Mouse (Mus musculus): ENCODE measurements around the gene Tacc3. TPM values are rescaled to one million over a fixed set of nuclear protein-coding genes. Genes with fewer than 3 reads are reported as not detected.

The Tacc3 gene
- polyA plus RNA-seq, 1 experiment from 2014 or later, result 316 TPM

GRCm38 (mm10) chr5:33629301-33629987 lies 28.5 kb upstream of the Tacc3 start, which contains the start of the genes Fam53a and Gm9903:
Gene Fam53a, minus strand, starts transcription at chr5:33629635.
Gene Gm9903, plus strand, starts transcription at chr5:33629925.
- no peaks in the 10 kb centered on the region for H3K9me3 ChIP-seq (ENCODE audit: control insufficient read depth, low read length)
- peak within 1 kb of the TSS; percentile 88 for H3K4me3 ChIP-seq (ENCODE audit: low read depth, low read length)
- DNase-seq (ENCODE audit: low spot score), result peak; percentile 100
- peak within 1 kb of the TSS; percentile 77 for H3K27ac ChIP-seq (replicated peaks; ENCODE audit: low read depth, low read length)
- peak; percentile 94 for ATAC-seq (ENCODE audit: insufficient number of reproducible peaks, low FRiP score, low TSS enrichment, low read depth)
- no peaks in the 10 kb centered on the region for H3K36me3 ChIP-seq (ENCODE audit: control insufficient read depth, insufficient read depth, low read length)
- under 1% methylated on average over 99 of the region's 99 CpGs for WGBS
- H3K9ac ChIP-seq (ENCODE audit: low read length), result peak within 1 kb of the TSS; percentile 85
- H3K27me3 ChIP-seq (ENCODE audit: control insufficient read depth, insufficient read depth, low read length), result no peaks in the 10 kb centered on the region
- peak within 1 kb of the TSS; percentile 75 for H3K4me2 ChIP-seq (ENCODE audit: low read depth, severe bottlenecking)
- H3K4me1 ChIP-seq (ENCODE audit: control insufficient read depth, insufficient read depth, low read length), result peaks cover 3% of the 10 kb centered on the region; the same call in 1 of the 2 replicates

- Histone ChIP-seq H3K36me3 (ENCODE audit: control insufficient read depth, insufficient read depth, low read length) (no peaks in the 10 kb centered on the region), H3K4me2 (ENCODE audit: low read depth, severe bottlenecking) (peak overlapping the region; percentile 56), H3K9me3 (ENCODE audit: control insufficient read depth, low read length) (no peaks in the 10 kb centered on the region), H3K4me3 (ENCODE audit: low read depth, low read length) (peak overlapping the region; percentile 88), H3K27ac (replicated peaks; ENCODE audit: low read depth, low read length) (no peak overlapping the region; the same call in 1 of the 2 replicates), H3K27me3 (ENCODE audit: control insufficient read depth, insufficient read depth, low read length) (no peaks in the 10 kb centered on the region), H3K9ac (ENCODE audit: low read length) (peak overlapping the region; percentile 49; the same call in 1 of the 2 replicates), H3K4me1 (ENCODE audit: control insufficient read depth, insufficient read depth, low read length) (peaks cover 3% of the 10 kb centered on the region; the same call in 1 of the 2 replicates)
- no peak for DNase-seq (ENCODE audit: low spot score)
- no peak for ATAC-seq (ENCODE audit: insufficient number of reproducible peaks, low FRiP score, low TSS enrichment, low read depth)
- 4% methylated on average over 9 of the region's 9 CpGs for WGBS
These were observed 27.9 kb upstream of the Tacc3 start for GRCm38 (mm10) chr5:33630061-33630460.

- Histone ChIP-seq H3K27me3 (ENCODE audit: control insufficient read depth, insufficient read depth, low read length) (no peaks in the 10 kb centered on the region), H3K4me2 (ENCODE audit: low read depth, severe bottlenecking) (peak overlapping the region; percentile 56), H3K27ac (replicated peaks; ENCODE audit: low read depth, low read length) (no peak overlapping the region), H3K4me3 (ENCODE audit: low read depth, low read length) (peak overlapping the region; percentile 88; the same call in 1 of the 2 replicates), H3K4me1 (ENCODE audit: control insufficient read depth, insufficient read depth, low read length) (peaks cover 3% of the 10 kb centered on the region; the same call in 1 of the 2 replicates), H3K9me3 (ENCODE audit: control insufficient read depth, low read length) (no peaks in the 10 kb centered on the region), H3K9ac (ENCODE audit: low read length) (peak overlapping the region; percentile 19; the same call in 1 of the 2 replicates), H3K36me3 (ENCODE audit: control insufficient read depth, insufficient read depth, low read length) (no peaks in the 10 kb centered on the region)
- WGBS, result 55% methylated on average over 4 of the region's 4 CpGs
- DNase-seq (ENCODE audit: low spot score), result peak; percentile 34
- no peak for ATAC-seq (ENCODE audit: insufficient number of reproducible peaks, low FRiP score, low TSS enrichment, low read depth)
These were observed 27.3 kb upstream of the Tacc3 start for GRCm38 (mm10) chr5:33630615-33631014.

GRCm38 (mm10) chr5:33632526-33632925 lies 25.4 kb upstream of the Tacc3 start:
- Histone ChIP-seq H3K27me3 (ENCODE audit: control insufficient read depth, insufficient read depth, low read length) (no peaks in the 10 kb centered on the region), H3K9me3 (ENCODE audit: control insufficient read depth, low read length) (no peaks in the 10 kb centered on the region), H3K9ac (ENCODE audit: low read length) (no peak overlapping the region), H3K27ac (replicated peaks; ENCODE audit: low read depth, low read length) (no peak overlapping the region), H3K4me2 (ENCODE audit: low read depth, severe bottlenecking) (no peak overlapping the region), H3K4me1 (ENCODE audit: control insufficient read depth, insufficient read depth, low read length) (peaks cover 3% of the 10 kb centered on the region; the same call in 1 of the 2 replicates), H3K4me3 (ENCODE audit: low read depth, low read length) (no peak overlapping the region), H3K36me3 (ENCODE audit: control insufficient read depth, insufficient read depth, low read length) (no peaks in the 10 kb centered on the region)
- 86% methylated on average over 1 of the region's 1 CpGs for WGBS
- no peak for DNase-seq (ENCODE audit: low spot score)
- no peak for ATAC-seq (ENCODE audit: insufficient number of reproducible peaks, low FRiP score, low TSS enrichment, low read depth)

GRCm38 (mm10) chr5:33635361-33635760 lies 22.6 kb upstream of the Tacc3 start:
- no peak overlapping the region for H3K4me3 ChIP-seq (ENCODE audit: low read depth, low read length)
- WGBS, result 91% methylated on average over 3 of the region's 3 CpGs
- ATAC-seq (ENCODE audit: insufficient number of reproducible peaks, low FRiP score, low TSS enrichment, low read depth) (no peak), DNase-seq (ENCODE audit: low spot score) (no peak)
- H3K4me1 ChIP-seq (ENCODE audit: control insufficient read depth, insufficient read depth, low read length), result peaks cover 3% of the 10 kb centered on the region; the same call in 1 of the 2 replicates
- H3K27me3 ChIP-seq (ENCODE audit: control insufficient read depth, insufficient read depth, low read length), result no peaks in the 10 kb centered on the region
- no peak overlapping the region for H3K4me2 ChIP-seq (ENCODE audit: low read depth, severe bottlenecking)
- H3K9ac ChIP-seq (ENCODE audit: low read length), result no peak overlapping the region
- H3K36me3 ChIP-seq (ENCODE audit: control insufficient read depth, insufficient read depth, low read length), result peaks cover 2% of the 10 kb centered on the region; the same call in 1 of the 2 replicates
- no peak overlapping the region for H3K27ac ChIP-seq (replicated peaks; ENCODE audit: low read depth, low read length)
- no peaks in the 10 kb centered on the region for H3K9me3 ChIP-seq (ENCODE audit: control insufficient read depth, low read length)

- Histone ChIP-seq H3K9ac (ENCODE audit: low read length) (no peak overlapping the region), H3K4me2 (ENCODE audit: low read depth, severe bottlenecking) (no peak overlapping the region), H3K4me3 (ENCODE audit: low read depth, low read length) (no peak overlapping the region), H3K36me3 (ENCODE audit: control insufficient read depth, insufficient read depth, low read length) (peaks cover 12% of the 10 kb centered on the region; the same call in 1 of the 2 replicates), H3K4me1 (ENCODE audit: control insufficient read depth, insufficient read depth, low read length) (no peaks in the 10 kb centered on the region), H3K27me3 (ENCODE audit: control insufficient read depth, insufficient read depth, low read length) (no peaks in the 10 kb centered on the region), H3K9me3 (ENCODE audit: control insufficient read depth, low read length) (no peaks in the 10 kb centered on the region), H3K27ac (replicated peaks; ENCODE audit: low read depth, low read length) (no peak overlapping the region)
- DNase-seq (ENCODE audit: low spot score) (no peak), ATAC-seq (ENCODE audit: insufficient number of reproducible peaks, low FRiP score, low TSS enrichment, low read depth) (no peak)
- 86% methylated on average over 3 of the region's 3 CpGs for WGBS
These were observed 20.1 kb upstream of the Tacc3 start for GRCm38 (mm10) chr5:33637606-33638350.

GRCm38 (mm10) chr5:33638826-33639225 lies 19.1 kb upstream of the Tacc3 start:
- Histone ChIP-seq H3K4me2 (ENCODE audit: low read depth, severe bottlenecking) (no peak overlapping the region), H3K4me3 (ENCODE audit: low read depth, low read length) (no peak overlapping the region), H3K9ac (ENCODE audit: low read length) (no peak overlapping the region), H3K27me3 (ENCODE audit: control insufficient read depth, insufficient read depth, low read length) (no peaks in the 10 kb centered on the region), H3K36me3 (ENCODE audit: control insufficient read depth, insufficient read depth, low read length) (peaks cover 20% of the 10 kb centered on the region; the same call in 1 of the 2 replicates), H3K27ac (replicated peaks; ENCODE audit: low read depth, low read length) (no peak overlapping the region), H3K9me3 (ENCODE audit: control insufficient read depth, low read length) (no peaks in the 10 kb centered on the region), H3K4me1 (ENCODE audit: control insufficient read depth, insufficient read depth, low read length) (no peaks in the 10 kb centered on the region)
- DNase-seq (ENCODE audit: low spot score) (no peak), ATAC-seq (ENCODE audit: insufficient number of reproducible peaks, low FRiP score, low TSS enrichment, low read depth) (no peak)
- 66% methylated on average over 4 of the region's 4 CpGs for WGBS

- no peak overlapping the region for H3K4me2 ChIP-seq (ENCODE audit: low read depth, severe bottlenecking)
- WGBS, result 53% methylated on average over 3 of the region's 3 CpGs
- peaks cover 27% of the 10 kb centered on the region for H3K36me3 ChIP-seq (ENCODE audit: control insufficient read depth, insufficient read depth, low read length)
- no peak overlapping the region for H3K9ac ChIP-seq (ENCODE audit: low read length)
- H3K4me1 ChIP-seq (ENCODE audit: control insufficient read depth, insufficient read depth, low read length), result no peaks in the 10 kb centered on the region
- H3K27me3 ChIP-seq (ENCODE audit: control insufficient read depth, insufficient read depth, low read length), result no peaks in the 10 kb centered on the region
- H3K9me3 ChIP-seq (ENCODE audit: control insufficient read depth, low read length), result no peaks in the 10 kb centered on the region
- H3K4me3 ChIP-seq (ENCODE audit: low read depth, low read length), result no peak overlapping the region
- no peak overlapping the region for H3K27ac ChIP-seq (replicated peaks; ENCODE audit: low read depth, low read length)
- DNase-seq (ENCODE audit: low spot score), result peak; percentile 59
- ATAC-seq (ENCODE audit: insufficient number of reproducible peaks, low FRiP score, low TSS enrichment, low read depth), result no peak
These were observed 17.3 kb upstream of the Tacc3 start for GRCm38 (mm10) chr5:33640652-33641051.

Measured in limb, embryonic 11.5 days (tissue).